Mouse (Mus musculus) megakaryocyte-erythroid progenitor cell, adult 5-6 weeks (primary cell): ENCODE measurements around the gene Elf1. TPM values are rescaled to one million over a fixed set of nuclear protein-coding genes. Genes with fewer than 3 reads are reported as not detected.

Source experiments
- ATAC-seq: replicated peaks from 2 replicates; pipeline ENCODE4 v1.8.0; 2016; ENCODE audit warnings: mild to moderate bottlenecking, inconsistent platforms; ENCODE audit not compliant: severe bottlenecking, poor library complexity, low FRiP score, low TSS enrichment
- total RNA-seq, 2 experiments: library from RNA; stranded (forward) in 1 of 2; stranded (reverse) in 1 of 2; fragments of 200-1000, 215-1000 nt in 1 of 2; fragments of >200 nt in 1 of 2; fragmentation: Nextera tagmentation in 1 of 2; gene quantifications; 2 replicates each; pipeline ENCODE4 v1.2.3; 2014 to 2017

Elf1 gene
- total RNA-seq (2014; fragmentation: Nextera tagmentation) (51.9 and 58.5 TPM in 2 replicates), total RNA-seq (2017) (111 and 178 TPM in 2 replicates)

DNA sequence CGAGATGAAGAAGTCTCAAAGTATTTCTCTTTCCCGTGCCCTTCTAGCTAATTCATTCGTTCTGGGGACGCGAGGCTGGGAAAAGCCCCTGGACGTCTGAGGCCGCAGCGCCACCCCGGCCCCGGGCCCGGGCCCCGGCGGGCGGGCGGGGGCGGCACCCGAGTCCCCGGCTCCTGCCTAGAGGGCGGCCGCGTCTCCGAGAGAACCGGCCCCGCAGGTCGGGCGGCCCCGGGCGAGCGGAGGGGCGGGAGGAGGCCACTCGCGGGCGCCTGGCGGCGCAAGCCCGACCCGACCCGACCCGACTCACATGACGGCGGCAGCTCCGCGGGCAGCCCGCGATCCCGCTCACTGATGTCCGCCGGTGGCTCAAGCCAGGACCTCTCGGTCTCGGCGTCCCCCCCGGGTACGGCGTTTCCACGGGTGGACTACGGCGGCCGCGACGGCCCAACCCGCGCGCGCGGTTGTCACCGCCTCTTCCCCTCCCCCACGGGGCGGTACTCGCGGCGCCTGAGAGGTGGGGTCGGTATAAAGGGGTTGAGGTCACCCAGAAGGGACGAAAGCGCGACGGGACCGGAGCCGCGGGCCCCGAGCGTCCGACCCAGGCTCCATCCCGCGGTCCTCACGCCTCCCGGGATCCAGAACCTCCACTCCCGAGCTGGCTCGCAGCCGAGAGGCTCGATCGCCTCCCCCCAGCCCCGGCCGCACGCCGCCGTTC is at the start of gene Elf1:
TSS of gene Elf1 (plus strand) at position 571 of the 715 bp plus-strand sequence.
- ATAC-seq: peak; percentile 32

DNA sequence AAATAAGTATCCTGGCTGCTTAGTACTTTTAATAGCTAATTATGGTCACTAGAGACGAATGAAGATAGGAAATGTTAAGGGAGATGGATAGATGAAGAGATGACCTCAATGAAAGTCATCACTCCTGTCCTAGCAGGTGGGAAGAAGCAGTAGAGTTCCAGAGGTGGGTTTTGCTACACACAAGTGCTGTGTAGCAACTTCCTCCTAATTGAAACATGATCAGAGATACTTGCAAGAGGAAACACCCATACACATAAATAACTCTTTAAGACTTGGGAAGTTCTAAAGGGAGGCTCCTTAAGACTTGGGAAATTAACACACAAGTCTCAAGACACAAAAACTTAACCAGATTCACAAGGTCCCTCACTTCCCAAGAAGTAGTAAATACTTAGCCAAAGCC is 46.9 kb upstream of the Elf1 start:
- no peak for ATAC-seq

GRCm38 (mm10) chr14:79440655-79441054 is 40.3 kb upstream of the Elf1 start:
- peak; percentile 73 for ATAC-seq

- no peak for ATAC-seq
Observed at GRCm38 (mm10) chr14:79441441-79441840, 39.6 kb upstream of the Elf1 start.

DNA sequence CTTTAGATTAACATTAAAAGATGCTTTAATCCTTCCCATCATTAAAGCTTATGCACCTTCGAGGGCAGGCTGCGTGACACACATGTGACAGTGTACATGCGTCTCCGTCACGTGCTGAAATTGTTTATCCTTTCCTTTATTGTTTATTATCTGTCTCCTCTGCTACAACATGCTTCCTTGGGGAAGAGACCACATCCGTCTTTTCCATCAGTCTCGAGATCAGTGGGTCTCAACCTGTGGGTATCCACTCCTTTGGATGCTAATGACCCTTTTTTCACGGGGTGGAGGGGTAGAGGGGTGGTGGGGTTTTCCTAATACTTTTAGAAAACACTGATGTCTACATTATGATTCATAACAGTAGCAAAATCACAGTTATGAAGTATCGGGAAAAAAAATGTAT is 36.4 kb upstream of the Elf1 start:
- no peak for ATAC-seq

DNA sequence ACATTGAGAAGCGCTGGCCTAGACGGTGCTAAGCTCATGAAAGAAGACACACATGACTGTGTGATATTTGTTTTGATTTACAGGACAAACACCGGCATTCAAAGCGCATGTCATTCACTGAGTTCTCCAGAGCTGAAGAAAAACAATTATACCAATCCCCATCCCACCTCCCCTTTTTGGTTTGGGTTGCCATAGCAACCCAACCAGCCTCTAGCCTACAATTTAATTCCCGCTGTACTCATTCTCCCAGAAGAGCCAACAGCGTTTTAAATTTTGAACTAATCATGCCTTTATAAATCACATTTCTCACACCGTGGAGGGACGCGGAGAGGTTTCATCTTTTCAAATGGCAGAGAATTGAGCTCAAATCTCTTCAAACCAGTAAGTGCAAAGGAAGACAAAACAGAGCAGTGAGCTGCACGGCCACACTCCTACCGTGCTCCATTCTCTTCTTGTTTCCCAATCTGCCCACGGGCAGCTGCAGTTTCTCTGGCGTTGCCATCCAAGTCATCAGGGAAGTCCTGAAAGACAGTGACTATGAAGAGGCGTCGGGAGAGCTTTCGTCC is 35.9 kb upstream of the Elf1 start:
- ATAC-seq: no peak

GRCm38 (mm10) chr14:79451681-79452590 is 29.1 kb upstream of the Elf1 start, which contains the start of gene Kbtbd6:
Gene Kbtbd6, plus strand, starts transcription at chr14:79451835.
- peak; percentile 98 for ATAC-seq

DNA sequence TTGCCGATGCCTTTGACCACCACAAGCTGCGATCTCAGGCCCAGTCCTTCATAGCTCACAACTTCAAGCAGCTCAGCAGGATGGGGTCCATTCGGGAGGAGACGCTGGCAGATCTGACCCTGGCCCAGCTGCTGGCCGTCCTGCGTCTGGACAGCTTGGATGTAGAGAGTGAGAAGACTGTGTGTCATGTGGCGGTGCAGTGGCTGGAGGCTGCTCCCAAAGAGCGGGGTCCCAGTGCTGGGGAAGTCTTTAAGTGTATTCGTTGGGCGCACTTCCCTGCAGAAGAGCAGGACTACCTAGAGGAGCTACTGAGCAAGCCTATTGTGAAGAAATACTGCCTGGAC is 28.4 kb upstream of the Elf1 start:
- 0 out of 2 replicates have a peak, but pooled peaks have one; percentile 6 for ATAC-seq

- no peak for ATAC-seq
Observed at GRCm38 (mm10) chr14:79460401-79460800, 20.6 kb upstream of the Elf1 start.

DNA sequence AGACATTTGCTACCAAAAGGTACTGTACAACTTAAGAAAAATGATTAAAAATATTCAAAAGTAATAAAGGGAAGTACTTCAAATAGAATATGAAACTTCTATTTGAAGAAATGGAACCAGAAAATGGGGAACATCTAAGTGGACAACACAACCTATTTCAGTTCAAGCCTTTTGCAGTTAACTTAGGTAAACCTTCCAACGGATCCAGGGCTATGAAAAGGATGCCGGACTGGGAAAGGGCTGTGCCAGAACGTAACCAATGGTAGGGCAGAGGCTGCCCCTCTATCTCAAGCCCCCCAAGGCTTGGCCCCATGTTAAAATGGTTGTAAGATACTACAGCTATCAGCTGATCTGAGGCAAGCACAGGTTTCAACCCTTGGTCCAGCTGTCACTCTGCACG is 20.0 kb upstream of the Elf1 start:
- no peak for ATAC-seq

- ATAC-seq: no peak
Observed at GRCm38 (mm10) chr14:79465623-79466022, 15.4 kb upstream of the Elf1 start.

DNA sequence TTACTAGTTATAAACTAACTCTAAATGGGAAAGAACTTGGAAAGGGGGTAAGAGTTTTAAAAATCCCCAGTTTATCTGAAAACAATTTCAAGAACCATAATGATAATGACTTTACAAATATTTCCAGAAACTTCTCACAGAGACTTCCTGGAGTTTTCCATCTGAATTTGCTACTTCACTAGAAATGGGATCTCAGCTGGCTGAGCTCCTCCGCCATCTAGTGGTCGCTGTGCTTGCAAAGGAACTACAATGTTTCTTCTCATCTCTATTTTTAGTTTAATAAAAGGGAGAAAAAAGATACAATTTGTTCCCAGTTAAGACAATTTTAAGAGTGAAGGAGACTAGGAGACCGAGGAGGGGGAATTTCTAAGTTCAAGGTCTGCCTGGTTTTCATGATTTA is 13.4 kb upstream of the Elf1 start:
- ATAC-seq: no peak

- no peak for ATAC-seq
Observed at GRCm38 (mm10) chr14:79473384-79473783, 7.6 kb upstream of the Elf1 start.

GRCm38 (mm10) chr14:79481339-79482151 is 551 bp downstream of the Elf1 start, which contains the start of gene Wbp4:
Gene Wbp4, minus strand, starts transcription at chr14:79481520.
- peak; percentile 77 for ATAC-seq

DNA sequence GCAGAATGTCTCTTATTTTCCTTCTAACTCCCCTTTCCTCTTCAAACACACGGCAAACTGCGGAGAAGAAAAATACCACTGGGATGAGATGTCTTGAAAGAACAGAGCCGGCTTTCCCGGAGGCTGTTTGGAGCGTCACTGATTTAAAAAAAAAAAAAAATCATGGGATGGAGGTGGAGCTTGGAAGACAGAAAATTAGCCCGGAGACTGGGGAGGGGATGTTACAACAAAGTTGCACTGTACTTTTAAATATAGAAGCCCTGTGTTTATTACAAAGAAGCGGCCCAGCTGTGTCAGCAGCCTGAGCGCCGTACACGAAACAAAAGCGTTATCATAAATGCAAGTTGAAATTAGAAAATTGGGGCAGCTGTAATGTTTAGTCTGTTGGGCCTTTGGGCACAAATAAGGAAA is 1.3 kb downstream of the Elf1 start:
- no peak for ATAC-seq

DNA sequence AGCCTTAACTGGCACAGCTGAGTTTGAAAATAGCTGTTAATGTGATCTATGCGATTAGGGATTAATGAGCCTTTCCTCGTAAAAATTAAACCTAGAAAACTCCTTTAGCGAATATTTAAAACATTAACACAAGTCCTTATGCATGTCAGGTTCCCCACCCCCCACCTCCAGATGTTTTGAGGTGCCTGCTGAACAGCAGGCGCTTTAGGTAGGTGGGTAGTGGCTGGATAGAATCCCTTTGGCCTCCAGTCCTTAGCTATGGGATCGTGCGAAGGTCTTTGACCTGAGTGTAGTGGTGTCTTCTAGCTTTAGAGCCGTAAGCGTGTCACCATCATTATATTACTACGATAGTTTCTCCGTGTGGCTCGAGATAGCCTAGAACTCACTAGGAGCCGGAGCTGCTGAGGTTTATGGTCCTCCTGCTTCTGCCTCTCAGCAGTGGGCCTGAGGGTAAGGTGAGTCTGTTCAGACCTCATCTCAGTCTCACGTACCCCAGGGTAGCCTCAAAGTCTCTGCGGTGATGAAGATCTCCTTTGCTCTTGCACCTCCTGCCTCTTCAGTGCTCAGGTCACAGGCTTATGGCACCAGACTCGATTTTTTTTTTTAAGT is 1.9 kb downstream of the Elf1 start:
- no peak for ATAC-seq

GRCm38 (mm10) chr14:79483611-79484120 is 2.7 kb downstream of the Elf1 start:
- ATAC-seq: no peak

GRCm38 (mm10) chr14:79486617-79486992 is 5.6 kb downstream of the Elf1 start:
- peak; percentile 66 for ATAC-seq
